Mouse (Mus musculus): ENCODE data around the gene Brcc3. TPM values are rescaled to one million over a fixed set of nuclear protein-coding genes. Genes with fewer than 3 reads are reported as not detected.
A peak's percentile ranks its signal among the peaks of the same experiment; 100 is the strongest.
"Not testable (repeated sequence)": the region's sequence is repeated elsewhere in the genome, so short reads cannot be mapped to it uniquely, and the experiment has no call there.

Gene Brcc3
- polyA plus RNA-seq, 1 experiment, result 20.7 TPM

GRCm38 (mm10) chrX:75403350-75403749, 13.1 kb upstream of the Brcc3 start:
- Histone ChIP-seq H3K4me3 (ENCODE audit: insufficient read depth, low read length) (no peak overlapping the region), H3K27ac (ENCODE audit: insufficient read depth, low read length) (no peak overlapping the region), H3K4me1 (ENCODE audit: control insufficient read depth, insufficient read depth, low read length) (no peaks in the 10 kb centered on the region)
- no peak for TF ChIP-seq CTCF (IDR thresholded peaks at IDR 0.05; ENCODE audit: extremely low read depth, insufficient read depth, low read length)
- no peak for TF ChIP-seq POLR2A (IDR thresholded peaks at IDR 0.05; ENCODE audit: extremely low read depth, insufficient read depth, low read length)

GRCm38 (mm10) chrX:75409711-75410110, 6.7 kb upstream of the Brcc3 start:
- TF ChIP-seq CTCF (IDR thresholded peaks at IDR 0.05; ENCODE audit: extremely low read depth, insufficient read depth, low read length), result no peak
- no peak for TF ChIP-seq POLR2A (IDR thresholded peaks at IDR 0.05; ENCODE audit: extremely low read depth, insufficient read depth, low read length)
- Histone ChIP-seq H3K4me3 (ENCODE audit: insufficient read depth, low read length) (no peak overlapping the region), H3K27ac (ENCODE audit: insufficient read depth, low read length) (no peak overlapping the region), H3K4me1 (ENCODE audit: control insufficient read depth, insufficient read depth, low read length) (no peaks in the 10 kb centered on the region)

- no peak overlapping the region for H3K4me3 ChIP-seq (ENCODE audit: insufficient read depth, low read length)
- H3K4me1 ChIP-seq (ENCODE audit: control insufficient read depth, insufficient read depth, low read length), result no peaks in the 10 kb centered on the region
- H3K27ac ChIP-seq (ENCODE audit: insufficient read depth, low read length), result no peak overlapping the region
- TF ChIP-seq POLR2A (IDR thresholded peaks at IDR 0.05; ENCODE audit: extremely low read depth, insufficient read depth, low read length) (no peak), CTCF (IDR thresholded peaks at IDR 0.05; ENCODE audit: extremely low read depth, insufficient read depth, low read length) (no peak)
These were observed 38.2 kb downstream of the Brcc3 start for GRCm38 (mm10) chrX:75454597-75454996.

GRCm38 (mm10) chrX:75475182-75475644, 58.8 kb downstream of the Brcc3 start:
- peak overlapping the region; percentile 35 for H3K4me3 ChIP-seq (ENCODE audit: insufficient read depth, low read length)
- not testable (repeated sequence) for H3K27ac ChIP-seq (ENCODE audit: insufficient read depth, low read length); H3K4me1 ChIP-seq (ENCODE audit: control insufficient read depth, insufficient read depth, low read length)

GRCm38 (mm10) chrX:75489886-75490285, 73.5 kb downstream of the Brcc3 start:
- TF ChIP-seq CTCF (IDR thresholded peaks at IDR 0.05; ENCODE audit: extremely low read depth, insufficient read depth, low read length) (no peak), POLR2A (IDR thresholded peaks at IDR 0.05; ENCODE audit: extremely low read depth, insufficient read depth, low read length) (no peak)
- H3K27ac ChIP-seq (ENCODE audit: insufficient read depth, low read length), result no peak overlapping the region
- no peak overlapping the region for H3K4me3 ChIP-seq (ENCODE audit: insufficient read depth, low read length)
- H3K4me1 ChIP-seq (ENCODE audit: control insufficient read depth, insufficient read depth, low read length), result no peaks in the 10 kb centered on the region

Other genes with a start within 250 kb of the Brcc3 start
- 25.8 and 27.5 TPM in 2 replicates for gene Fundc2, start 34.2 kb upstream of the Brcc3 start, polyA plus RNA-seq (2012; rRNA removed)
- gene F8, start 34.0 kb upstream of the Brcc3 start, polyA plus RNA-seq (2012; rRNA removed), result 0.79 and 0.85 TPM in 2 replicates
- 14.2 and 15.2 TPM in 2 replicates for gene Cmc4, start within 50 bp of the Brcc3 start, polyA plus RNA-seq (2012; rRNA removed)
- 6.3 TPM in 2 replicates for gene Mtcp1, start within 50 bp of the Brcc3 start, polyA plus RNA-seq (2012; rRNA removed)
- 56.7 and 57.7 TPM in 2 replicates for gene Vbp1, start 97.7 kb downstream of the Brcc3 start, polyA plus RNA-seq (2012; rRNA removed)
- 20.1 and 21.5 TPM in 2 replicates for gene Rab39b, start 161.6 kb downstream of the Brcc3 start, polyA plus RNA-seq (2012; rRNA removed)